Mouse (Mus musculus): ENCODE results near the gene Nav2.

Nav2 gene

GRCm38 (mm10) chr7:49638941-49639776, 730.6 kb downstream of the Nav2 start:
- DNase-seq = no peak

DNA sequence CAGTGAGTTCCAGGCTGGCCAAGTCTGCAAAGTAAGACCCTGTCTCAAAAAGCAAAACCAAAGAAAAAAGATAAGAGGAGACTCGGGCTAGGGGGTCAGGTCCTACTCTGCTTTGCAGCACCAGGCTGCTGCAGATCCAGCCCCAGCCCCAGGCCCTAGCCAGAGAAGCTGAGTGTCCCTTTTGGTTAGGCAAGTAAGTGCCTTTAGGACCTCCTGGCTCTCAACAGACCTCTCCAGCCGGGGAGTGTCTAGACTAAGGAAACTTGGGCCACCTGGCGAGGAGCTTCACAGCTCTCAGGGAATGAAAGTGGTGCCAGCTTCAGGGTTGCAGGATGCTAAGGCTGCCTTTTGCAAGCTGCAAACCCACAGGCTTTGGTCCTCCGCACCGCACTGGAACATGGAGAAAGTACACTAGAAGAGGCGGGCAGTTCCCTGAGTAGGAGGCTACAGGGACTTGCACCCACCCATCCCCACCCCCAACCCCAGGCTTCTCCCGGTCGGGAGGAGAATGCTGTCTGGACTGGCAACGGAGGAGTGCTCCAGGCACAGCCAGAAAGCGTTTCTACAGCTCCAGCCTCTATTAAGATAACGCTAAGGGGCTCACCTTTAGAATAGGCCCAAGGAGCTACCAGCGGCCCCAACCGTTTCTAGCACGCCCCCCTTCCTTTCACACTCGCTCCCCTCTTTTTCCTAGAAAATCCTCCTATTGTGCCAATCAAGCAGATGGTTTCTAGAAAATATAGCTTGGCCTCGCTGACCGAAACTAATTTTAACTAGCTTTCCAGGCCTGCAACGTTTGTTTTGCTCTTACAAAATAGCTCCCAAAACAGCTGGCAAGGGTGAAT, 731.6 kb downstream of the Nav2 start:
- no peak for DNase-seq

GRCm38 (mm10) chr7:49640709-49641305, 732.3 kb downstream of the Nav2 start:
- DNase-seq = no peak

Data from cerebellum, postnatal 14 days (tissue).